Mouse (Mus musculus) E14TG2a.4 (cell line): Measurements from ENCODE around the gene Foxa3.
A peak's percentile ranks its signal among the peaks of the same experiment; 100 is the strongest.

ENCODE experiments used
- H3K27me3 ChIP-seq: 2 replicates; pipeline ENCODE4 v1.6.1; 2014; ENCODE audit warnings: low read length, control low read depth; ENCODE audit not compliant: insufficient read depth
- H3K36me3 ChIP-seq: 2 replicates; pipeline ENCODE4 v1.6.1; 2014; ENCODE audit warnings: low read length, control low read depth; ENCODE audit not compliant: insufficient read depth
- H3K4me1 ChIP-seq: replicated peaks from 2 replicates; pipeline ENCODE4 v1.6.1; 2014; ENCODE audit warnings: low read depth, low read length, control low read depth
- H3K4me3 ChIP-seq: replicated peaks from 2 replicates; pipeline ENCODE4 v1.5.1; 2014; ENCODE audit warnings: mild to moderate bottlenecking, low read length
- H3K9me3 ChIP-seq: 2 replicates; pipeline ENCODE4 v1.6.1; 2014; ENCODE audit warnings: low read length, control low read depth
- CTCF ChIP-seq: conservative IDR thresholded peaks from 2 replicates; pipeline ENCODE4 v1.5.1; 2014; ENCODE audit warnings: low read length
- NANOG ChIP-seq: IDR thresholded peaks from 2 replicates; pipeline ENCODE4 v1.6.1; 2014; ENCODE audit warnings: borderline replicate concordance, low read length, mixed read lengths
- POU5F1 ChIP-seq: IDR thresholded peaks from 2 replicates; pipeline ENCODE4 v1.6.1; 2014; ENCODE audit warnings: low read length, borderline replicate concordance

Gene Foxa3

DNA sequence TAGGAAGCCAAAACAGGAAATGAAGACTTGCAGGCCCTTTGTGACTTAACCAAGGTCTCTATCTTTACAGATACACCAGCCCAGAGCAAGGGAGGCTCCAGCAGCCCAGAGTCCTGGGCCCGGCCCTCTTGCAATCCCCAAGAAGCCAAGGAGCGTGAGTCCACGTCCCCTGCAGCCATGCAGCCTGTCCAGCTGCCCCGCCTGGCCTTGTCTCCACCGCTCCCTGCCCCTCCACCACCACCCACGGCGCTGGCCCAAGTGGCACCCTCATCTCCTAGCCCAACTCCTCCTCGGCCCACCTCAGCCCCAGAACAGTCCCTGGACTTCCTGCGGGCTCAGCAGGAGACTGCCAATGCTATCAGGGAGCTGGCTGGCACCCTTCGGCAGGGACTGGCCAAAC is 22.9 kb downstream of the Foxa3 start:
- Histone ChIP-seq H3K27me3 (no peaks in the 10 kb centered on the region), H3K36me3 (peaks cover 28% of the 10 kb centered on the region), H3K9me3 (no peaks in the 10 kb centered on the region), H3K4me3 (peak overlapping the region; percentile 78), H3K4me1 (peaks cover 52% of the 10 kb centered on the region)
- TF ChIP-seq NANOG (no peak), CTCF (no peak), POU5F1 (no peak)

DNA sequence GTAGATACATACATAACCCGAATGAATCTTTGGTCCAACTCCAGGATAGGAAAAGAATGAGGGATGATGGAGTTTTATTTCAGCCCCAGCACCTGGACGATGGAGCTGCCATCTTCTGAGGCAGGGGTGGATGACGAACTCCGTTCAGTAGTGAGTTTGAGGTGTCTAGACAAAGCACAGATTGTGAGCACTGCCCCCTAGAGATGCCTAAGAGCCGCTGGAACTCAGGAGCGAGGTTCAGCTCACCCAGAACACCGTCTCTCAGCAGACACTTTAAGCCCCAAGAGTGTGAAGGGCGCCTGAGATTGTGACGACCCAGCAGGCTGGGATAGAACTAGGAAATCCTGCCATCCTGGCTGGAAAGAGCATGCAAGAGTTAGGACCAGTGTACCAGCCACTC is 24.5 kb downstream of the Foxa3 start:
- Histone ChIP-seq H3K36me3 (peaks cover 25% of the 10 kb centered on the region), H3K9me3 (no peaks in the 10 kb centered on the region), H3K4me1 (peaks cover 43% of the 10 kb centered on the region), H3K4me3 (no peak overlapping the region; the same call in 1 of the 2 replicates), H3K27me3 (peaks cover 3% of the 10 kb centered on the region; the same call in 1 of the 2 replicates)
- TF ChIP-seq NANOG: no peak
- no peak for TF ChIP-seq CTCF
- no peak for TF ChIP-seq POU5F1

DNA sequence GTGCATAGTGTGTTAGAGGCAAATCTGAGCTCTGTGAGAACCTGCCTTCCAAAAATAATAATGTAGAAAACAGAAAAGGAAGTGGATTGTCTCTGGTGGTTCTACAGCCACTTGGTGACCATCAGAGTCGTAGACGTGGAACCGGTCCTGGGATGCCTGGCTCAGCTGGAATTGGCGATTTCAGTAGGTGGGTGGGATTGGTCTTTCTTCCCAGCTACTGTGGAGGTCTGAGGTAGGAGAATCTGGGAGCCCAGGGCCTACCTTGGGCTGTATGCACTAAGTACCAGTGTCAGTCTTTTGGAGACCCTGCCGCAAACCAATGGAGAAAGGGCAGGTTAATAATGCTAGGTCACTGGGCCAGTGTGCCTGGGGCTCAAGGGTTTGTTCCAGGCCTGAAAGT is 30.3 kb downstream of the Foxa3 start:
- 0 out of 2 replicates have a peak overlapping the region, but pooled peaks have one; percentile 80 for H3K4me3 ChIP-seq
- TF ChIP-seq CTCF (no peak), POU5F1 (no peak), NANOG (no peak)
- peaks cover 30% of the 10 kb centered on the region for H3K36me3 ChIP-seq
- no peaks in the 10 kb centered on the region for H3K9me3 ChIP-seq
- peaks cover 47% of the 10 kb centered on the region for H3K27me3 ChIP-seq
- peaks cover 22% of the 10 kb centered on the region for H3K4me1 ChIP-seq

DNA sequence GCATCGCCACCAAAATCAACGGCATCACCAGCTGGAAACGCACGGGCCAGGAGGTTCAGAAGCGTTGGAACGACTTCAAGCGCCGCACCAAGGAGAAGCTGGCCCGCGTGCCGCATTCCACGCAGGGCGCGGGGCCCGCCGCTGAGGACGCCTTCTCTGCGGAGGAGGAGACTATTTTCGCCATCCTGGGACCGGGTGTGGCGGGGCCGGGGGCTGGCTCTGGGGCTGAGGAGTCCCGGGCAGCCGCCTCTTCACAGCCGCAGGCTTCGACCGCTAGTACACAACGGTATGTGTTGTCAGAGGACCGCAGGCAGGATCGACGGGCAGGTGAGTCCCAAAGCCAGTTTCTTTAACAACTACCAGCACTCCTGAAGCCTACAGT is 31.1 kb downstream of the Foxa3 start:
- Histone ChIP-seq H3K4me1 (peaks cover 22% of the 10 kb centered on the region), H3K27me3 (peaks cover 54% of the 10 kb centered on the region), H3K9me3 (no peaks in the 10 kb centered on the region), H3K36me3 (peaks cover 23% of the 10 kb centered on the region), H3K4me3 (peak overlapping the region; percentile 80)
- TF ChIP-seq NANOG (no peak), CTCF (no peak), POU5F1 (no peak)

DNA sequence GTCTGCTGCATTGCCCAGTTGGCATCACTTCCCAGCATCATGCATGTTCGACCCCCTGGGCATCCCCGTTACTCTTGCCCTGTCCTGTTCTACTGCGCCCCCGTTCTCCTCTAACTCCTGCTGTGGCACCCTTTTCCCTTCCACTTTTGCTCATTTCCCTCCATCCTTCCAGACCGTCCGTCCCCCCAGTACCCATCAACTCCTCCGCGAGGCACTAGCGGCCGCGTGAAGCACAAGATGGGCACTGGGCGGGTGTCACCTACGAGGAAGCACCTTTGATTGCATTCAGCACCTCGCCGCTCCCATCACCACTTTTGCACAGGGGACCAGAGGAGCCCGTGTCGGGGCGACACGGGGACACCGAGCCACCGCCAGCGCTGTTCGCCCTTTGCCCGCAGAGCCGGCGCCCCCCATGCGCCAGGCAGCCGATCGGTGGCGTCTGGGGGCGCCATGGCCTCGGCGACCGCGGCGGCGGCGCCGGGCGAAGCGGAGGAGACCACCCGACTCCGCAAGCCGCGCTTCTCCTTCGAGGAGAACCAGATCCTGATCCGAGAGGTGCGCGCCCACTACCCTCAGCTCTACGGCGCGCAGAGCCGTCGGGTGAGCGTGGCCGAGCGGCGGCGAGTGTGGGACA is 31.6 kb downstream of the Foxa3 start:
- H3K4me1 ChIP-seq: peaks cover 22% of the 10 kb centered on the region
- TF ChIP-seq CTCF (no peak), POU5F1 (no peak), NANOG (no peak)
- peak overlapping the region; percentile 80 for H3K4me3 ChIP-seq
- peaks cover 22% of the 10 kb centered on the region for H3K36me3 ChIP-seq
- H3K27me3 ChIP-seq: peaks cover 57% of the 10 kb centered on the region
- H3K9me3 ChIP-seq: no peaks in the 10 kb centered on the region

DNA sequence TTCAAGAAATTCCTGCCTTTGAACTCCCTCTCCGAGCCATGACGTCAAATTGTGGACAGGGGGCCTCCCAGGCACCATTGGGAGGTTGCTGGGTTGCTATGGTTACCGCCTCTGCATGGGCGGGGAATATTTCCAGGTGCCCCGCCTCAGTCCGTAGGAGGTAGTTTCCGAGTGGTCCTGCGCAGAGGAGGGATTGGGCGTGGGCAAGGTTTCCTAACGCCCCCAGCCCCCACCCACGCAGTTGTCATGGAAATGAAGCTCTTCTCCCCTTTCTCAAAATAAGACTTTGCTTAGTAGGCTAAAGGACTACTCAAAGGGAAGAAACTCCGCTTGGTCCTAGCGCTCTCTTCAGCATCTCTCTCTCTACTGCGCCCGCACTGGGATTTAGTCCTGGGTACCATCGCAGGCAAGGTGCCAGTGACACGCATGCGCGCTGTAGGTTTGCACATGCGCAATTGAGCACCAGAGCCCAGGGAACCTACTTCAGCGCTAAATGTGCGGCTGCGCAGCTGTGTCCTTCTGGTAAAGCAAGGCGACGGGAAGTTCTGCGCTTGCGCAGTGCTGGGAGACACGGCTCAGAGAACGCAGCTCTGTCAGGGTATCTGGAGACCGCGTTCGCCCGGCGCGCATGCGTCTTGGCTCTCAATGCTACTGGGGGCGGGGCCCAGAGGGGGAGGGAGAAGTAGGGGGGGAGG is 32.6 kb downstream of the Foxa3 start, which contains the start of gene Mypop:
Gene Mypop (plus strand): TSS at position 645 of the 695 bp plus-strand sequence.
- peaks cover 12% of the 10 kb centered on the region for H3K36me3 ChIP-seq
- no peaks in the 10 kb centered on the region for H3K9me3 ChIP-seq
- no peak for TF ChIP-seq POU5F1
- H3K4me1 ChIP-seq: peaks cover 22% of the 10 kb centered on the region
- H3K27me3 ChIP-seq: peaks cover 60% of the 10 kb centered on the region
- H3K4me3 ChIP-seq: peak within 1 kb of the TSS; percentile 80

DNA sequence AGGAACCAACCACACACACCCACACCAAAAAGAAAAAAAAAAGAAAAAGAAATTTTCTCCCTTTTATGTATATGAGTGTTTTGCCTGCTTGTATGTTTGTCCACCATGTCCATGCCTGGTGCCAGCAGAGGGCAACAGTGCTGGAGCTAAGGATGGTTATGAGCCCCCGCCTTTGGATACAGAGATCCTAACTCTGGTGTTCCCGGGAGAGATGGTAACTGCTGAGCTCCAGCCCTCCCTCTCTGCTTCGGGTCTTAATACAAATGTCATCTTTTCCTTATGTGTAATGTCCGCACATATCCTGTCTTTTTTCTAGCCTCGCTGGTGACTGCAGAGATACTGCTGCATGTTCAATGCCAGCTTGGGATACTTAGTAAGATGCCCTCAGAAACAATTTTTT is 33.3 kb downstream of the Foxa3 start:
- Histone ChIP-seq H3K4me1 (peaks cover 22% of the 10 kb centered on the region), H3K9me3 (no peaks in the 10 kb centered on the region), H3K27me3 (peaks cover 60% of the 10 kb centered on the region), H3K4me3 (peak overlapping the region; percentile 80), H3K36me3 (peaks cover 6% of the 10 kb centered on the region; the same call in 1 of the 2 replicates)
- TF ChIP-seq CTCF (no peak), NANOG (no peak), POU5F1 (no peak)

DNA sequence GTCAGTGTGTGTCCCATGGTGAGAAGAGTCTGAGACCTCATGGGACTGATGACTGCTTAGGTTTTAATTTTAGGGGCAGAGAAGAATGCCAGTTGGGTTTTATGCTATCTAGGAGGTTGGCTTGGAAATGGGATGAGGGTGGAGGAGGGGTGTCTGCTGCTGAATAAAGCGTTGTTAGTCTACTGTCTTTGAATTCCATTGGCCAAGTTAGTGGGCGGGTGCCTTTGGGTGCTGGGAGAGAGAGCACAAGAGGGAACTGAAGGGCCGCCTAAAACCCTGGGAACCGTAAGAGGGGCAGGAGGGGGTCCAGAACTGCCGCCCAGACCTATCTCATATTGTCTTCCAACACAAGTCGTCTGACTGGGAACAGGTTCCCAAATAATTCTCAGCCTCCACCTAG is 34.6 kb downstream of the Foxa3 start:
- H3K9me3 ChIP-seq: no peaks in the 10 kb centered on the region
- TF ChIP-seq POU5F1 (no peak), CTCF (no peak), NANOG (no peak)
- no peak overlapping the region for H3K4me3 ChIP-seq
- peaks cover 22% of the 10 kb centered on the region for H3K4me1 ChIP-seq
- H3K36me3 ChIP-seq: peaks cover 4% of the 10 kb centered on the region; the same call in 1 of the 2 replicates
- peaks cover 56% of the 10 kb centered on the region for H3K27me3 ChIP-seq

DNA sequence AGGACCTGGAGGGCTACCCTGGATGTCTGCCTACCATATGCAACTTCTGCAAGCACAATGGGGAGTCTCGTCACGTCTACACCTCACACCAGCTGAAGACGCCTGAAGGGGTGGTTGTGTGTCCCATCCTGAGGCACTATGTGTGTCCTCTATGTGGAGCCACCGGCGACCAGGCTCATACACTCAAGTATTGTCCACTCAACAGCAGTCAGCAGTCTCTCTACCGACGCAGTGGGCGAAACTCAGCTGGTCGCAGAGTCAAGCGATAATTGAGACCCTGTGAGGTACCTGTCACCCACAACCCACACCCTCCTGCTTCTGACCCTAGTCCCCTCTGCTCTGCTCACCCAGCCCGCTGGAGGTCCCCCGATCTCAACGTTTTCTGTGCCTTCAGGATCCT is 35.6 kb downstream of the Foxa3 start:
- Histone ChIP-seq H3K36me3 (no peaks in the 10 kb centered on the region), H3K27me3 (peaks cover 45% of the 10 kb centered on the region), H3K4me3 (no peak overlapping the region), H3K9me3 (no peaks in the 10 kb centered on the region), H3K4me1 (peaks cover 17% of the 10 kb centered on the region)
- TF ChIP-seq NANOG: no peak
- TF ChIP-seq POU5F1: no peak
- no peak for TF ChIP-seq CTCF
